Mouse (Mus musculus) 416B (cell line): Measurements from ENCODE around the gene Spag16.

ENCODE experiments used
- DNase-seq: peaks from one replicate; pipeline ENCODE4 v3.0.0; 2011; ENCODE audit warnings: low read depth

Spag16 gene

DNA sequence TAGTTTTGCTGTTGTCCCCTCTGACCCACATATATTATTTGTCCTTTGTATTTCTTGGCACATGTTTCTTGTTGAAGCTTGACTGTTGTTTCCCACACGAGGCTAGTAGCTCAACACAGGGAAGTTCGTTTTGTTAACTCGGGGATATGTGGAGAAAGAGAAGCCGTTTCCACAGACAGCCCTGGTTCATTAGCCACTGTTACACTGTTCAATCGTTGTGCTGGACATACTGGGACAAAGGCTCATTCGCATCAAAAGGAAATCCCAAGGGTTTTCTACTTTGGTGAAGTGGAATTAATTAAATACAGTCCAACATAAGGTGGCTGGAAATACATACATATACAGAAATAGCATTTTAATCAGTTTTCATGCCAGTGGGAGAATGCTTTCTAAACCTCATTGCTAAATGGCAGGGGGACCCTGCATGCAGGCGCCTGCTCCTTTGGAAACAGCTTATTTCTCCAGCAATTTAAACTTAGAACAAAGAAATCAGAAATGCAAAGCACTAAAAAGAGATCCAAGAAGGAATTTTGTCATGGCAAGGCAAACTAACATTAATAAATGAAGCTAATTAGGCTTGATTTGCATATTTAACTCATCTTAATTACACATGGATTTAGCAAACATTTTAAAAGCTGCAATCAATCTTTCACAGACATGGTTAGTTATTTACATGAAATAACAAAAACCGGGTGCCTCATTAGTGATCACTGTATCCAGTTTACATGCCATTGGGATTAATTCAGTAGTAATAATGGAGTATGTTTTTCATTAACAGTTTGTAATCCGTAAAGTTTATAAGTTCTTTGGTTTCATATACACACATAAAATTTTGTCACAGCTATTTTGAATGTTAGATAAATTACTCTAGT, 615.7 kb downstream of the Spag16 start:
- DNase-seq: no peak

DNA sequence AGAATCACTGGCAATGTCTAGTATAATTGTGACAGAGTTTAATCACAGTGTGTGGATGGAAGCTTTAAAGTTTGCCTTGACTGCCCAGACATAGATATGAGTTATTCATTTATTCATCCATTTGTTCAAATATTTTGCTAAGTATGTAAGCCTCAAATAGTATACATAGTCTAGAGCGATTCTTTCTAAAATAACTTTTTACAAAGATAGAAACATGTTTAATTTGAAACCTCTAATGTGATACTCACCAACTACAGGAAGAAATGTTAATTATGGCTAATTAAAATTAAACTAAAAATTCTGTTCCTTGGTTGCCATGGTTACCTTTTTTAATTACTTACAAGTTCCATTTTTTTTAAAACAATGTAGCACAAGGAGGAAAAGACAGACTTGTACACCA, 653.1 kb downstream of the Spag16 start:
- DNase-seq: no peak

DNA sequence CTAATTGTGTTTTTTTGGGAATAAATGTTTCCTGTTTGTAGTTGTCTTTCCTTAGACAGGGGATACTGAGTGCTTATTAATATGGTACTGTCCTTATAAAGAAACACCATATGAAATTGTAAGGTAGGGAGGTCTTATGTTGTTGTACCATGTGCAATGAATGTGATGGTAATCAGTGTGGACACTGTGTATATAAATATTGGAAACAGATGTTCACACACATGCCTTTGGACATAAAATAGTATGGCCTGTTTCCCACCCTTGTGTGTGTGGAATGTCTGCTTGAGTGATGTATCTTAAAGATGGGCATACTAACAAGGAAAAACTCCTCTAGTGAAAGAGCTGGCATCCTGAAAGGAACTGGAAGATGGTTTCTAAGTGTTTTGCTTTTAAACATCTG, 692.1 kb downstream of the Spag16 start:
- DNase-seq: no peak

DNA sequence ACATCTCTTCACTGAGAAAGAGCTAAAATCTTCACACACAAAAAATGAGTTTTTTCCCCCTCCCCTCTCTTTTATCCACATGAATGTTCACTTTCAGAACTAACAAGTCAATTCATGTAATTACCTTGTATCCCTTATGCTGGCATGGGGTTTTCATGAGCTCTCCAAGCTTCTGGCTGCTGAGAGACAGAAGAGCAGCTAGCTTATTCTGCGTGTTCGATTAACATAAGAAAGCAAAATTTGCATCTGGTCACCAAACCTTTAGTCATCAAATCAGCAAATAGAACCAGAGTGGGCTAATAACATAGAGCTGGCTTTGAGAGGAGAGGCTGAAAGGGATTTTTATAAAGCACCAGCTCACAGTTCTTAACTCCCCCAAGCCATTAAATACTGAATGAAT, 700.4 kb downstream of the Spag16 start:
- DNase-seq: no peak

DNA sequence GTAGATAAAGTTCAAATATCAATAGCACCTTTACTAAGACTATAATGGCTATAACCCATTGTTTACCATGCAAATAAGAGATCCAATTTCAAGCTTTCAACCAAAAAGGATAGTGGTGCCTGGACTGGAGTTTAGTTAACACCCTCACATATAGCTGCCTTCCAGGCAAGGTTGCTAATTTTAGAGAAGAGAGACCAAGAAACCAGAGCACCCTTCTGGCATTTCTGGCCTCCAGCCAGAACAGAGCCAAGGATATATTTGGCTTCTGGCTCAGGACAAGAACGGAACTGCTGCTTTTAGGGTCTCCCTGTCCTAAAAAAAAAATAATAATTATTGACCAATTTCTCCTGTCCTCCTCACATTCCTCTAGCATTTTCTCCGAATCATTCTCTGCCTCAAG, 703.0 kb downstream of the Spag16 start:
- no peak for DNase-seq

DNA sequence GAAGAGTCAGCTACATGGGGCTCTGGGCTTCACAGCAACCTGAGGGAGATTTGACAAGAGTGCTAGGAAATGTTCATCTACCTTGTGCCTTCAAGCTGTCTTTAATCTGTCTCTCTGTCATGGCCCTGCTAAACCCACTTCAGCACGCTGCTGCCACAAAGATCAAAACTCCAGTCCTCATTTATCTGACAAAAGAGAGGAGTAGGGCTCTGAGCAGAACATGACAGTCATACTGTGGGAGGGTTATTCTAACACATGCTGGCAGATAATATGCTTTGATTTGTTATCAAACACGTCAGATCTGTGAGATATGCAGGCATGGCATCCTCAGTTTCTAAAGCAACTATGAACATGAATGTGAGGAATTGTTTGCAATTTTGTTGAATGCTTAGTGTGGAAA, 725.1 kb downstream of the Spag16 start:
- DNase-seq: no peak

DNA sequence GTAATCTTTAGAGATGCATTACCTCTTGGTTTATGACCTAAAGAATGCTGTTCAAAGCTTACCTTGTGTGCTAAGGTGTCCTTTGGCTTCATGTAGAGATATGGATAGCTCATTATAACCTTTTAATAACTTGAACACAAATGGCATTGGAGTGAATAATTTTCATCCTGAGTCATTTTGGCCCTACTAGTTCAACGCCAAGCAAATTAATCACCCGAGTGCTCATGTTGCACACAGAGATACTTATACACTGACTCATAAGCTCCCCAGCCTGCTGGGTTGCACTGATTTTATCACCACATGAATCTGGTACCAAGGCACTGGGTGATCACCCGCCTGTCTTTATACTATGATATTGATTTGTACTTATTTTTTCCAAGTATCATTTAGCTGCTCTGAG, 795.0 kb downstream of the Spag16 start:
- DNase-seq: no peak

DNA sequence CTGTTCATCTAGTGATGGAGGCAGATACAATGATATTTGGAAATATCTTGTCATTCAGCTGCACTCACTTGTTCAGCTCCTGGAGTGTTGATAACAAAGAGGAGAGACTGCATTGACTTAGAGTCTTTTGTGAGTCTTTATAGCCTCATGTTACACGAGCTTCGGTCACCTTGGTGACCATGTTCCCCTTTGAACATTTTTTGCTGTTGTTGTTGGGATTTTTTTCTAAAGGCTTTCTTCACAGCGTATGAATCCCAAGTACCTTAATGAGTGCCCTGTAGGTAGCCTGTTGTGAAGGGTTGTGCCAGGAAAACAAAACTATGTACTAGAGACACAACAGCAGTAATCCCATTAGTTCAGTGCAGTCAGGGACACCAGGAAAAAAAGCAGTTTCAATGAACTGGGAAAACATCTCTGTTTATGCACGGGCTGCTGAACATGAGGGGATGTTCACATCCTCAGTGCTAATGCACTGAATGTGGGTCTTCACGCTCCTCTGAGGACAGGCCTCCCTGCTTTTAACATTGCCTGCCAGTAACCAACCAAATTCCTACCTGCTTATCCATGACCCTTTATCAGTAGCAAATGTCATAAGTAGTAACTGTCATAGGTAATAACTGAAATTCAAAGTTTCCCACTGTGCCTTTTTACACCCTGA, 798.2 kb downstream of the Spag16 start:
- no peak for DNase-seq

DNA sequence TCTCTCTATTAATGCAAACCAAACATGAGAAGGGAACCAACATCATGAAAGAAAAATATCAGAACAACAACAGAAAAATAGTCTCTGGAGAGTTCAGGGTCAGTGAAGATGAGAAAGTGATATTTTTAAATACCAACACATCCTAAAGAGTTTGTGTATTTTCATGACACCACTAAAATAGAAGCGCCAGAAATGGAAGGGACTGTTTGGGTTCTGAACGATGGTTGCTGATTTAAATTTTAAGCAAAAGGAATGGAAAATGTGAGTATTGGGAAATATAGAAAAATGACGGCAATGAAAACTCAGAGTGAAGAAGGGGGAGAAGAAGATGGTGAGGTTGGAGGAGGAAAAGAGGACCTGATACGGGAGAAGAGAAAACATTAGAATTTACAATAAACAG, 825.9 kb downstream of the Spag16 start:
- no peak for DNase-seq

DNA sequence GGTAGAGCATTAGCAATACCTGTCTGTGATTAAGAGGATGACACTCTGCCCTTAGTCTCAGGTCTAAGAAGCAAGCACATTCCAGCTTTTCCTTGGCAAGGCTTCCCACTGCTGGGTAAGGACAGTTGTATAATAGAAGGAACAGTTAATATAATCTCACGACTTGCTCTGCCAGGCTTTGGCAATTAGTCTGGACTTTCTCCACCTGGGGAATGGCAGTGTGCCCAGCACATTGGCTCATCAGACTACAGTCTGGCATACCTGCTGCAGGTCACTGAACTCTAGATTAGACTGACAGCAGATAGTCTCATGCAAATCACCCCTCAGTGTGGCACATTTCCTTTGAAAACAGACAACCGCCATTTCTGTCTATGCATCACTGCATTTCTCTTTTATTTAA, 865.8 kb downstream of the Spag16 start:
- no peak for DNase-seq

DNA sequence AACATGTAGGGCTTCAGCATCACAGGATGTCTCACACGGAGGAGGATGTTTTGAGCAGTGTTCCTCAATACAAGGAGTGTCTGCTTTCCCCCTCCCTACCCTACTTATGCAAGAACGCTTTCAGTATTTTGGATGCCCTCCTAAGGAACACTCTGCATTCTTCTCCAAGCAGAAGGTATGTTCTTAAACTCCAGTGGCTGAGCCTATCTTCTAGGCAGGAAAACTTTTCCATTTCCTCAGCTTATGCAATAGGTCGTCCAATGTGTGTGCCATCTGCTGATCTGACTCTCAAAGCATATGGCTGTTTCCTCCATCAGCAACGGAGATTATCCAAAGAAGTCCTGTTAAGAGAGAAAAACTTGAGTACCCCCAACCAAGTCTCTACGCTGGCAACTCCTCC, 873.5 kb downstream of the Spag16 start:
- DNase-seq: no peak

DNA sequence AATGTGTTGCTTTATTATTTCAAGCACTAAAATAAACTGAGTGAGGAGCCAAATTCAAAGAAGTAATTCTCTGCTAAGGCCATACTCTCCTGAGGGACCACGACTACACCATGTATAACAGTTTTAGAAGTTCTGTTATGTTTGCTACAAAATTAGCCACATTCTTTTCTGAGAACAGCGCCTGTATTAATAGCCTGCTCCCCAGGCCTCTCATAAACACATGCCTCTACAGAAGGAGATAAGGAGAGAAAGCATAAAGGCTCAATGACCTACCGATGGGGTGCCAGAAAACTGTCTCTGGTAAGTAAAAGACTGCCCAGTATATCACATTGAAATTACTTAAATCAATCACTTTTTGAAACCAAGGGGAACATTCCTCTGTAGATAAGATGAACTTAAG, 877.2 kb downstream of the Spag16 start:
- DNase-seq: no peak

DNA sequence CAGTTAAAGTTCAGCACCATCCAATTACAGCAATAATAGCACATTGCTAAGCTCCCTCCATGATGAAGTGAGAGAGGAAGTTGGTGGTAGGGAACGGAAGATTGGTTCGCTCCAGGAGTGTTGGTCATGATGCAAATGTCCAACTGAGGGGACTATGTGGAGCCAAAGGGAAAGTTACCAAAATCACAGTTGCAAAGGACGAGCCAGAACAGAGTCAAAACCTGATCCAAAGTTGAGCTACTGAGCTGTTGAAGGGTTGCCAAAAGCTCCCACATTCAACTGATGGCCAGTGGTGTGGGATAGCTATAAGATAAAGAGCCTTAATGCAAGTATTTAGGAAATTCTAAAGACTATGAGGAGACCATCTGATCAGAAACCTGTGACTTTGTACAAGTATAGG, 879.1 kb downstream of the Spag16 start:
- no peak for DNase-seq

DNA sequence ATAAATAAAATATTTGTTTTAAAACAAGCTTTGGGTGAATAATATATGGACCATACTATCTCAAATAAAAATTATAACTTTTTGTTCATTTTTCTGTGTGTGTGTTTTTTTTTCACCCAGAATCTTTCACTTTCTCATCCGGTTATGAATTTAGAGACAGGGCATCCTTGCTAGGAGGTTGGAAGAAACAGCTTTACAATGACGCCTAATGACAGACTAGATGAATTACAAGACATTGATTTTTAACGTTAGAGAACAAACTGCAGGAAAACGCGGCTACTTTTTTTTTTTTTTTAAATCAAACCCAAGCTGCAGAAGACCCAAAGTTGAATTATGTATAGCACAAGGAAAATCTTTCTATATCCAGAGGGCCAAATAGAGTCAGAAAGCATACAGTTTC, 898.3 kb downstream of the Spag16 start:
- no peak for DNase-seq

DNA sequence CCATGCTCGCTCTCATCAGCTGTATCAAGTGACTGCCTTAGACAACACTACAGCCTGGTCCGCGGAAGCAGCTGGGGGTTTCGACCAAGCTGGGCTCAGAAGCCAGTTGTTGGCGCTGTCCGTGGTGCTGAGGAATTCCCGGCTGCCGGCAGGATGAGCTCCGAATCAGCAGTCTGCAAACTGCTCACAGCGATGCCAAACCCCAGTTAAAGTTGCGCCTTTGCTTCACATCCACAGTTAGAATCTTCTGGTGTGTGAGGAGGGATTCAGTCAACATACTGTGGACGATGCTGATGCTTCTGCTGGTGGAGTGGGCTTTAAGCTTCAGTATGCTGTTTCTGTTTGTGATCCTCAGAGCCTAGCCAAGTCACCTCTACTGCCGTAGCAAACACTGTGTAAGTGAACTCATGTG, 898.9 kb downstream of the Spag16 start, which contains the start of gene Vwc2l:
Vwc2l (plus strand) TSS at position 61 of the 412 bp plus-strand sequence.
- no peak for DNase-seq
